Mouse (Mus musculus) A20 (cell line): ENCODE data around the gene Igsf21.

Source experiments
- DNase-seq: peaks from one replicate; pipeline ENCODE4 v3.0.0-alpha.2; 2011; ENCODE audit warnings: low read depth, low spot score

The Igsf21 gene

DNA sequence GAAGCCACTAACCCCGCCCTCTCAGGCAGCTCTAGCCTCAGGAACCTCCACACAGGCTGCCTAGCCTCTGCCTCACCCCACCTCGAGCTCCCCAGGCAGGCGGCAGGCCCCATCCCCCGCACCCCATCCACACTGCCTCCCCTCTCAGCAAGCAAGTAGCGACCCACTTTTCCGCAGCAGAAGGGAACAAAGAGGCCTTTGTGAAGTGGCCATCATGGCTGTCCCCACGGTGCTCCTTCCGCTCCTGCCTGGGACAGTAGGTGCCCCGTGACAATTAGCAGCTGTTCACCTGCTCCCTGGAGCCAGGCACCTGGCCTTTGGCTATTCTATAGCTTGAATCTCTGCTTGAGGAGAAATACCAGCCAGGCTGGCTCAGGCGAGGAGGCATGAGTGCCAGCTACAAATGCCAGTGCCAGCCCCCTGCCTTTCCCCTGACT lies 9.3 kb downstream of the Igsf21 start:
- no peak for DNase-seq

DNA sequence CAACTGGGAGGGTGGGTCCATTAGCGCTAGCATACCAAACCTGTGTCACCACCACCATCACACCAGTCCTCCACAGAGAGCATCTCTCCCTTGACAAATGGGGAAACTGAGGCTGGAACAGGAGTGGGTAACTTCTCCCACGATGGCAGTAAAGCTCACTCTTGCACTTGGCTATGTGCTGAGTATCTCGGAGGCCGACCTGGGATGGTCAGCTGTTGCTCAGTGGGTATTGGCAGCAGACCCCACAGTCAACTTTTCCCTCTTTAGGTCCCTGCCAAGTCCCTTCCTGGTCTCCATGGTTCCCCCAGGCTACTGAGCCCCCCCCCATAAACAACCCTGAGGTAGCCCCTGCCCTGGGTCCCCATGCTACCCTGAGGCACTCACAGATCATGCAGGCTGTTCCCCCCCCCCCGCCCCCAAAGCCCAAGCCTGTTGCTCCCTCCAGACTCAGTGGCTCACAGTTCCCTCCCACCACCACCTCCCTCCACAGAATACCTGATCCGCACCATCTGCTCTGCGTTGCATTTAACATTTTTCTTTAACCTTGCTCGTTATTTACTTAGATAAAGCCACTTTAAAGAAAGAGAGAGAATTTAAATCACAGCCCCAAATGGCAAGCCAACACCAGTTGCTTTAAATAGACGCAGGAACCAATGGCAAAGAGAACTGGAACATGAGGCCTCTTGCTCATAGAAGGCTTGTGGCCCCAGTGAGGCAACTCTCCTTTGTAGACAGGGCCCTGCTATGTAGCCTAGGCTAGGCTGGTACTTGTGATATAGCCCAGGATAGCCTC lies 11.0 kb downstream of the Igsf21 start:
- no peak for DNase-seq

DNA sequence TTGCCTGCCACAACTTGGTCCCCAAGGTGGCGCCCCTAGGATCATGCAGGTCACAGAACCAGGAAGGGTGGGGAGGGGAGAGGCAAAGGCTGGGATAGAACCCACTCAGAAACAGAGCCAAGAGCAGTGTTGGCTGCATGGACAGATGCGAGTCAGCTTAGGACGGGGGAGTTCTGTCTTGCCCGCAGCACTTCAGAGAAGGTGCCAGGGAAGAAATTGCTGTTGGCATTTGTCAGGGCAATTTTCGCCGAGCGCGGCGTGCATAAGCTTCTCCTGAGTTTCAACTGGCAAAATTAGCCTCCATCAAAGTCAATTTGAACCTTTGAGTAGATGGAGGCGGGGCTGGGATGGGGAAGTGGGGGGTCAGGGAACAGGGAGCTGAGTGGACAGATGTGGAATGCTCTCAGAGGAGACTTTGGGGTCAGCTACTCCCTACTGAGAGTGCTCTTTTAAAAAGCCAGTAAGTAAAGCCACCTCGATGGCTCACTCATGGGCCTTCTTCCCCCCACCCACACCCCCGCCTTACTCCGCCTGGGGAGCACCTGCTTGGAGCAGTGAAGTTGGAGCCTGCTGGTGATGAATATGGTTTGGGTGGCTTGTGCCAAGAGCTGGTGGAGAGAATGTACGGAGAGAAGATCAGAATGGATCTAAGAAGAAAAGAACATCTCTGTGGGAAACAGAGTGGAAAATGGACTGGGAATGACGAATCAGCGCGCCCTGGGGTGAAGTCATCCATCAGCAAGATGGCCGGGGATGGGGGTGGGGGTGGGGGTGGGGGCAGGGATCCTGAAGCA lies 12.0 kb downstream of the Igsf21 start:
- no peak for DNase-seq

DNA sequence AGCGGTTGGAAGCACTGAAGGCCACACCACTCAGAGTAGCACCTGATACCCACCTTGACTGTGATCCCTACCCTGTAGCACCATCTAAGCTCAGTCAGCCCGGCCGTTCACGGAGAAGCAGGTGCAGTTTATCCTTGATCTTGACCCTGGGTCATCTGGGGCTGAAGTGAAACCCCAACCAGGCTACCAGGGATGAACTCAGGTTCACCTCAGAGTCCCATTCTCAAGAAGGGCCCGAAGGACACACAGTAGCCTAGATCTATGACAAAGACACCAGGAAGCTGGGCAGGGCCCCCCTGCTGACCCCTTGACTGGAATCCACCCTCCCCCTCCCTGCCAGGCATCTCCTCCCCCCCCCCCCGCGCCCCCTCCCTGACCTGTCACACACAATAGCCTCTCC lies 18.7 kb downstream of the Igsf21 start:
- no peak for DNase-seq

DNA sequence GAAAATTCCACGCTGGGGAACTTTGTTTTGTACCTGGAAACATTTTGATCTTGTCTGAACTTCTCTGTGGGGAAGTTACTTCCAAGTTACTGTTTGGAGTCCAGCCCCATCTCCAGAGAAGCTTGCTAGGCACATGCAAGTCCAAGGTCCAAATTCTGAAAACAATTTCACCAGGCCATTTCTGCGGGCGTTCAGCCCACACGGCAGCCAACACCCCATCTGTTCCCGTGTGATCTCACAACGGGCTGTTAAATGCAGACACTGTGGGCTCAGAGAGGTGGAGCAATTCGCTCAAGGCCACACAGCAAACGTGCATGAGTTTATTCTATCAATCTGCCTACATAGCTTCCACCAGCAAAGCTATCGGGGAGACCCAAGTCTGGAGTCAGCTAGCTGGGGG lies 21.4 kb downstream of the Igsf21 start:
- no peak for DNase-seq

DNA sequence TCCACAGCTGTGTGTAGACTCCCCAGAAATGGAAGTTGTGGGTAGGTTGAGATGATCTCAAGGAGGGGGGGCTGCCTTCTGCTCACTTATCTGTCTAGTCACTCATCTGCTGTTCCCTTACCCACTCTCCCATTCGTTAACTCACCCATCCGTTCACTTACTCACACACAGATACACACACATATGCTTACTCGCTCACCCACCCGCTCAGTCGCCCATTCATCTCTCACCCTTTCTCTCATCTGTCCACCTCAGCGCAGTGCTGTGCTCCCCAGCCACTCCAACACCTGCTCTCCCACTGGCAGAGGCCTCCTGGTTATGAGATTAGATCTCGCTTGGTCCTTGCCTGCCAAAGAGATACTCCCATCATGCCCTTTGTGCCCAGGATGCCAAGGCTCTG lies 22.1 kb downstream of the Igsf21 start:
- no peak for DNase-seq

DNA sequence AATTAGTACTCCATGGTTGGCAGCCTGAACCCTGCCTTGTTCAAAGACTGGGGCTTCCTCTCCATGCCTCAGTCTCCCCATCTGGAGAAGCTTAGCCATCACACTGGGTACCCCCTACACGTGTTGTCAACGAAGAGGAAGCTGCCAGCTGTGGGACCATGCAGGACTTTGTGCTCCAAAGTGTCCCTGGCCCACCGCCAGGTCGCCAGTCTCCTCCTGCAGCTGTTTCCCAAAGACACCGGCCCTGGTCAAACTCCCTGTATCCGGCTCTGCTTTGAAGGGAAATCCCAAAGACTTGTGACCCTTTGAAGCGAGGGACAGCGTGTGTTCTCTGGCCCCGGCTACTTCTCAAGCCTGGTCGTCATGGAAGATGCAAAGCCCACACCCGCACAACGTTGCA lies 23.5 kb downstream of the Igsf21 start:
- no peak for DNase-seq

DNA sequence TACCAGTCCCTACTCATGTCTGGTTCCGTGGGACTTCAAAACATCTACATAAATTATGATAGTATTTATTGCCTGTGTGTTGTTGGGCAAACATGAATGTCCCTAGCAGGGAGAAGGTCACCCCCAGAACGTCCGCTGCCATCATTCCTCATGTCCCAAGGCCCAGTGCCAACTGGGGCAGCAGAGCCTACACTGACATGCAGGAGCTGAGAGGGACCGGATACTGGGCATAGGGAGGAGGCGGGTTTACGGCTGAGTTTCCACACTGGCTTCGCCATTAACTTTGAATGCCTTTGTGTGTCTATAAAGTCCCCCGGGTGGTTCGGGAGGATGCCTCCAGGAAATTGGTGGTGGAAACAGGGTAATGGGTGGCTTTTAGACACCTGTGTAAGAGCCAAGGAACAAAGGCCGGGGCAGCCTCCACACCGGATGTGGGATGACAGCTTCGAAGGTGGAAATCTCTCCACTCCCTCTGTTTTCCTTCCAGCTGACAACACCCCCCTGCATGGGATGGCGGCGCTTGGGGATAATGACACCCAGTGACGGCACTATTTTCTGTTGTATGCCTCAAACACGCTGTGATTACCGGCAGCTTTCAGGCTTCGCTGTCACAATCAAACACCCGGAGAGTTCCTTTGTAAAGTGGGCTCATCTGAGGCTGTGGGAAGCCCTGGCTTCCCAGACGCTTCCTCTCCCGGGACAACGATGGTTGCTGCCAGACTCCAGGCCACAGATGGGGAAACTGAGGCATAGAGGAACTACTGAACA lies 26.1 kb downstream of the Igsf21 start:
- DNase-seq = no peak

DNA sequence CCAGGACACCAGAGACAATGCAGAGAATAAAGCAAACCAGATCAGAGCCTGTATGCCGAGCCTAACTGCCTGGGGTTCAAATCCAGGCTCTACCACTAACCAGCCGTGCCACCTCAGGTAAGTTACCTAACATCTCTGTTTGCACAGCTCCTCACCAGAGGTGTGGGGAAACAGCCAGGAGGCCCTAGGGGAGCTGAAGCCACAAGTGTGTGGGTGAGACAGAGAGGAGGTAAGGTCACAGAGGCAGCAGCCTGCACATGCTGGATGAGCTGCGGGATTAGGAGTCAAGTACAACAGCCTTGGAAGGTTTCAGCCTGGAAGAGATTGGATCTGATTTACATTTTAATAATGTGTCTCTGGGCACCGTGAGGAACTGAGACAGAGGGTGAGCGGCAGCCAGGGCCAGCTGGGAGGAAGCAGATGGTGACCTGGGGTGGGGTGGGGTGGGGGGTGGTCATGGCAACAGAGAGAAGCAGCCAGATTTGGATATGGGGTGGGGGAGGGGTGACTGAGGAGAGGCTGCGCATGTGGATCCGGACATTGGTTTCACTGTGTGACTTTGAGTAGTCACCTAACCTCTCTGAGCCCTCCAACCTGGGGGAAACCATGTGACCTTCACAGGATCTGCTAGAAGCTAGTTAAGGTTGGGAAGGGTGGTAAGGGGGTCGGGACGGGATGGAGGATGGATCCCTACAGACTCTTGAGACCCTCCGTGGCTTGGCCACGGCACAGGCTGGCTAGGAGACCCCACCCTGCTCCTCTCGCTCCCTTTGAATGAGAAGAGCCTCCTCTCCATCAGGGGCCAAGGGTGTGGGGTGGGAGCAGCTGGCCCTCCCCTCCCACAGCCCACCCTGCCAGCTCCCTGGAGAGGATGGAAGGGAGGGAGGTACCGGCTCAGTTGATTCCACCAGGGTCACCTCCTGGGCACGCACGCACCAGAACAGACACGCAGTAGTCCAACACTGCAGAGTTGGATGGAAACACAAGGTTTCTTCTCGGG lies 27.4 kb downstream of the Igsf21 start:
- DNase-seq = no peak

DNA sequence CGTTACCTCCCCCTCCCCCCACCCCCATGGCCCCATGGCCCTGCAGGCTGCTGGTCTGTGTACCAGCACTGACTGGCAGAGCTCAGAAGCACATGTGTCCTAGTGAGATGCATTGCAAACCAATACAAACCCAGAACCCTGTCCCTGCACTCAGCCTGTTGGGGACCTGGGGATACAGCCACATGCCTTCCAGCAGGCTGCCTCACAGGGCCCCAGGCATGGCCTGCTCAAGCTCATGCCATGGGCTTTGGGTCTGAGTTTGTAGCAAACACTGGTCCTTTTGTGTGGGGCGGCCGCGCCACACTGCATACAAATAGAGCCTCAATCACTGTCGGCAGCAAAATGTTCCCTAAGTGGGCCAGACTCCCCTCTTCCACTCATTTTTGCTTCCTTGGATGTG lies 28.2 kb downstream of the Igsf21 start:
- no peak for DNase-seq

DNA sequence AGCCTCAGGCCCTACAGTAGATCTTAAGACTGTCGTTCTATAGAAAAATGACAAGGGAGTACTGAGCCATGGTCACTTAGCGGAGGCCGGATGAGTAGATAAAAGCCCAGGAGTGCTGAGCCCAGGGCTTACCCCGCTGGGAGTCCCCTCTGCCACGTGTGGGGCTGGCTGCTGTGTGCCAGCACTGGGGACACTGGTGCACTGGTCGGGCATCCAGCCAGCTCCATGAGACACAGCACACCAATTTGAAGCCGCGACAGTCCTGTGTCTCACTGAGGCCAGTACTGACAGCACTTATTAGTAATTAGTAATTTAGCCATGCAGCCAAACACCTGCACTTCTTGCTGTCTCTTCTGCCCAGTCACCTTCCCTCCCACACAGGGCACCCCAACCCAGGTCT lies 28.6 kb downstream of the Igsf21 start:
- DNase-seq = no peak

DNA sequence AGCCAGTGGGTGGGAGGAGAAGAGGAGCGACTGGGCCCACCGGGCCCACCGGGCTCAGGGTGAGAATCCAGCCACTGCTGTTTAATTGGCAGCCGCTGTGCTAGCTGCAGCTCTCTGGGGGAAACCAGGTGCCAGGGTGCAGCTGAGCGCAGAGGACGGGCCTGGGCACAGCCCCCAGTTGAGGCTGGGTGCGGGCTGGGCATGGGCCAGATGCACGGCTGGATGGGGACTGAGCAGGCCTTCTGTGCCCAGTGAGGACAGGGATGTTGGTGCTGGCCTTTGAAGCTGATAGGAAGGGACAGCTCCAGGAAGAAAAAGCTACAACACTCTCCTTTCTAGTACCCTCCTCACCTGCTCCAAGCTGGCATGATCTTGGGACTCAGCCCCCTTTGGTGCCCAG lies 30.5 kb downstream of the Igsf21 start:
- DNase-seq = no peak

DNA sequence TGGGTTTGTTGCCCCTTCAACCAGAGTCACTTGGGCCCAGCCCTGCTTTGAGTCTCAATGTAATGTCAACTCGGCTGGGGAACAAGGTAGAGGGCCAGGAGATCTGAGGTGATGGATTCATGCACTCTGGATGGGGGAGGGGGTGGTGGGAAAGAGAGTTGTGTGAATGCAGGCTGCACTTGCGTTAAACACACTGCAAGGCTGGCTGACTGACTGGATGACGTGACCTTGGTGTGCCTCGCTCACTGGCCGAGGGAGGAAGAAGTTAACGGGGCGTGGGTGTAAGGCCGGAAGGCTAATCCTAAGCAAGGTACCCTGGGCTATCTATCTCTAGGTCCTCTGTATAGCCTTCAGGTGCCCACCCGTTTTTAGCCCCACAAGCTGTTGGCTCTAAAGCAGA lies 31.4 kb downstream of the Igsf21 start:
- DNase-seq = no peak

DNA sequence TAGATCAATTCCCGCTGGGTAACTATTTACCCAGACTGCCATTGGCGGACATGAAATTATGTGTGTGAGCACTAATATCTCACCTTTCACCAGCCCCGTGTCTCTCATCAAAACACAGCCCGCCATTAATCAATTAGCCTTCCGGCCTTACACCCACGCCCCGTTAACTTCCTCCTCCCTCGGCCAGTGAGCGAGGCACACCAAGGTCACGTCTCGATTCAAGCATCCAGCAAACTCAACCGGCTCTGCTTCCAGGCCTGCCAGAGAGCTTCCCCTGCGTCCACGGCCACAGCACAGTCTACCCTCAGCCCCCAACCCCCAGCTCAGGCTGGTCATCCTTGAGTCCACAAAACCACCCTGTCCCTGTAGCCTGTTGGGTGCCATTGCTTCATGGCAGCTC lies 32.2 kb downstream of the Igsf21 start:
- DNase-seq = no peak

DNA sequence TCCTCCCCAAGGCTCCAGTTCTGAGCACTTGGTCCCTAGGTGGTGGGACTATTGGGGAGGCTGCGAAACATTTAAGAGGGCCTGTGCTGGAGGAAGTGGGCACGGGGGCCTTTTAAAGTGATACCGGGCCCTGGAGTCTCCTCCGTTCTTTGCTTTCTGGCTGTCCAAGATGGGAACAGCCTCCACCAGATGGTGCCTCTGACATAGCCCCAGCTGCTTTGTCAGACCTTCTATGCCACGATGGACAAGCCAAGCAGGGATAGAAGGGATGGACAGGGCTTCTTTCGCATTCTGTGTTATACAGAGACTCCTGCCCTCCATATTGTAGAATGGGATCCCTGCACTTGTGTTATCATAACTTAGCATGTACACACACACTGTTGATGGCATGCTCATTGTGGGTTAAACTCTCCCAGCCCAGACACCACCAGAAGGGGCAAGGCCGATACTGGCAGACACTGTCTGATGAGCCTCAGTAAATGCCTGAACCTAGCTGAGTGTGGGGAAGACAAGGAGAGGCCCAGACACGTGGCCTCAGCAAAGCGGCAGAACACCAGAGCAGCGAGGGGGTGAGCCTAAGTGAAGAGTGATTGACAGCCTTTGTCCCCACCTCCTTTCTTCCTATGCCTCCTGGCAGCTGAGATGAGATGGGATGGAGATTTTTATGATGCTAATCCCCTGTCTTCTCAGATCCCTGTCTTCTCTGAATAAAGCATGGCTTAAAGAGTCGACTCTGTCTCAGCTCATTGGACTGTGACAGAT lies 36.3 kb downstream of the Igsf21 start:
- no peak for DNase-seq

DNA sequence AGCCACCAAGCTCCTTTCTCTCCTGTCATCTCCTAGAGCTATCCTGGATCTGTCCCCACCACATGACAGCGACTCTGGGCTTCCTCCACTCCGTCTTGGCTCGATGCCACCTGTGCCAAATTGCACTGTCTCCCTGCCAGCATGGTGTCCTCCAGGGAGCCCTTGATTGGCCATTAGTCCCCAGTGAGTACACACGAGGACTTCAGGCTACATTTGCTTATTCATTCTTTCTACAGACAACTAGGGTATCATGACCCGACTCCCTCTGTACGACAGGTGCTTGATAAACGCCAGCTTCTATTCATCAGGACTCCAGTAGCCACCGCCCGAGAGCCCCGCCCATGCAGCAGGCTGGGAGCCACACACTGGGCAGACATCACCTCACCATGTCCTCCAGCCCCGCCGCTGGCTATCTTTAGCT lies 40.8 kb downstream of the Igsf21 start:
- DNase-seq = no peak

DNA sequence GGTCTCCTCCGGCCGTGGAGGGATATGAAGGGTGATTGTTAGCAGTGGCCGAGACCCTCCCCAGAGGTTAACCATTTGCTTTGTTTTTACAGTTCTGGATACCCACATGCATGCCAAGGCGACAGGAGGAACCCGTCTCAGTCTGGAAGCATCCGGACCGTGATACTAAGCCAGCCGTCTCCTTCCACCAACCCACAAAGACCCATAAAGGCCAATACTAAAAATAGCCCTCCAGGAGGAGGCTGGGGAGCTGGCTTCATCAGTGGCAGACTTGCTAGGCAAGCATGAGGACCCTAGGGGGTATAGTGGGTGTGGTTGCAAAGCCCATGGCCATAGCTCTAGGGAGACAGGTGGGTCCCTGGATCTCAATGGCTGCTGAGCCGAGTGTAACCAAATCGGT lies 41.8 kb downstream of the Igsf21 start:
- DNase-seq = no peak

DNA sequence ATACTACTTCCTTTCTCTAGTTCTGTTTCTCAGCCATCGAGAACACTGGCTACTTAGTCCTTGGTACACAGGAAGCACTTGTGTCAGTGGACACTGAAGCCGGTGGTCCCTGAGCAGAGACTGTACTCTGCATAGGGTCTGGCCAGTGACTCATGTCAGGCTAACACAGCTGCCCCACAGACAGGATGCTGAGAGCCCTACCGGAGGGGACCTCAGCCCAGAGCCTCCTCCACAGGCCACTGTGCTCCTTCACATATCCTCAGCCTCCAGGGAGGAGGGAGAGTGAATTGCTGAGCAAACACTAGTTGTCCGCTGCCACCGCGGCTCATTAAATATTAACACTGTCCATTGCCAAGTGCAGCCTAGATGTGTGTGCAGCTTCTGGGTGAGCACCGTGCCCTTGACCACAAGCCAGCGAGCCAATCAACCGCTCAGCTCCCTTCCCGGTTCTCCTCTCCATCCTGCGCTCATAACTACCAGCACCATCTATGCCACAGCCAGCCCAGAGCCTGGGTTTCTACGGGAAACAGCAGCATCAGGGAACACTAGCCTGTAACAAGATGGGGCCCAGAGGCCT lies 42.8 kb downstream of the Igsf21 start:
- no peak for DNase-seq

DNA sequence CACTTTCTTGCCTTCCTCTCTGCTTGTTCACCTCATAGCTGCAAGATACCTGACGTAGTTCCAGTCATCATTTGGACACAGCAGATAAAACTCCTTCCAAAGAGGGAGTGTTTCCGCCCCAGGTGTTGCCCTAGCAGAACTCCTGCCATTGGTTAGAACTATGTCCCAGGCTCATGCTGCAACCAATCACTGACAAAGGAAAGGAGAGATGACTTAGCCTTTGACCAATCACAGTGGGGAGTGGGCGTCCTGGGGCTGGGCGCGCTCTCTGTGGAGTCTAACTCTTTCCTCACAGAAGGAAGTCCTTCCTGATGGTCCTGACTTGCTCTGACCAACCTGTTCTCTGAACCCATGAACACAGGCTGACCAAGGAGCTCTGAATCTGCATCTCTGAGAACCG lies 44.4 kb downstream of the Igsf21 start:
- DNase-seq = no peak

DNA sequence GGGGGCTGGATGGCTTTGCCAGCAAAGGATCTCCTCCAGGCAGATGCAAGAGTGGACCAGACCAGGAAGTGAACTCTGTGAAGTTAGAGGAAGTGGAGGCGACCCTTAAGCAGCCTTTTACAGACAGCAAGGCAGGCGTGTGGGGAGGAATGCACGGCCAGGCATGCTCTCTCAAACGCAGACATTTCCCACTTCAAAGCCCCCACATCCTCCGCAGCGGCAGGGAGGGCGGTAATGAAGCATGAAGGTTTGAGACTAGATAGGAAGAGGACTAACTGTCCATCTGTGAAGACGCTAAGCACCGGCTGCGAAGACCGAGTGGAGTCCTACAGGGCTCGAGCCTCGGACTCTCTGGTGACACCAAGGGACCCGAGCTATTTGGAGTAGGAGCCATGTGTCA lies 46.3 kb downstream of the Igsf21 start:
- DNase-seq = no peak
